Comparison of ENCODE assay signal across 7 mouse cellular contexts in genomic region chr3:58525166-58525565, GRCm38 (mm10). TPM values are rescaled to one million over a fixed set of nuclear protein-coding genes. Genes with fewer than 3 reads are reported as not detected.
DNase-seq lines count a peak whose midpoint lies in the region; TF ChIP-seq lines count a peak whose summit lies in the region.

No protein-coding gene starts in this region.

- H3K79me2 ChIP-seq in liver, adult 2 months (ENCODE audit: control insufficient read depth, insufficient read depth, low read length) = peaks cover 10% of the 10 kb centered on the region; the same call in 1 of the 2 replicates

- H3K4me1 ChIP-seq in liver, adult 2 months (ENCODE audit: control insufficient read depth, insufficient read depth, low read length) = peaks cover 4% of the 10 kb centered on the region
- peaks cover 19% of the 10 kb centered on the region for H3K4me1 ChIP-seq in embryonic facial prominence, embryonic 10.5 days
- peaks cover 23% of the 10 kb centered on the region for H3K4me1 ChIP-seq in midbrain, embryonic 10.5 days

- H3K27ac ChIP-seq in liver, adult 2 months (replicated peaks; ENCODE audit: insufficient read depth, low read depth, low read length) = peak overlapping the region; percentile 89
- H3K27ac ChIP-seq in embryonic facial prominence, embryonic 10.5 days (replicated peaks) = peak overlapping the region; percentile 97
- peak overlapping the region; percentile 96 for H3K27ac ChIP-seq in midbrain, embryonic 10.5 days (replicated peaks)

- H3K9ac ChIP-seq in liver, adult 2 months (ENCODE audit: low read depth, low read length) = peak overlapping the region; percentile 96

- H3K36me3 ChIP-seq in liver, adult 2 months (ENCODE audit: control insufficient read depth, insufficient read depth, low read length) = peaks cover 26% of the 10 kb centered on the region
- peaks cover 38% of the 10 kb centered on the region for H3K36me3 ChIP-seq in embryonic facial prominence, embryonic 10.5 days (replicated peaks)
- peaks cover 38% of the 10 kb centered on the region for H3K36me3 ChIP-seq in midbrain, embryonic 10.5 days

- under 1% methylated on average over 40 of the region's 40 CpGs for WGBS in liver, adult 2 months
- WGBS in embryonic facial prominence, embryonic 10.5 days = under 1% methylated on average over 40 of the region's 40 CpGs
- WGBS in midbrain, embryonic 10.5 days = under 1% methylated on average over 40 of the region's 40 CpGs

- H3K4me3 ChIP-seq in liver, adult 2 months (ENCODE audit: insufficient read depth, low read depth, low read length) = peak overlapping the region; percentile 97
- peak overlapping the region; percentile 99 for H3K4me3 ChIP-seq in embryonic facial prominence, embryonic 10.5 days
- peak overlapping the region; percentile 98 for H3K4me3 ChIP-seq in midbrain, embryonic 10.5 days

- H3K9me3 ChIP-seq in embryonic facial prominence, embryonic 10.5 days = no peaks in the 10 kb centered on the region
- no peaks in the 10 kb centered on the region for H3K9me3 ChIP-seq in midbrain, embryonic 10.5 days (replicated peaks)

- no peak for DNase-seq in liver, adult 2 months (ENCODE audit: extremely low read depth, low read depth, low spot score)
- no peak for DNase-seq in liver
- no peak for DNase-seq in embryonic facial prominence, embryonic 10.5 days (ENCODE audit: low spot score)
- DNase-seq in forelimb bud, embryonic 11.5 days (ENCODE audit: low read depth, low spot score) = peak; percentile 12
- no peak for DNase-seq in midbrain, embryonic 10.5 days (ENCODE audit: low spot score)
- DNase-seq in urinary bladder, postnatal 10 days (ENCODE audit: low spot score) = no peak
- DNase-seq in frontal cortex, postnatal 36 days (ENCODE audit: low spot score in 2 of 2) = no peak

- no peak for TF ChIP-seq CTCF in liver, adult 2 months (IDR thresholded peaks at IDR 0.05; ENCODE audit: low read depth, low read length)

- H3K27me3 ChIP-seq in liver, adult 2 months (ENCODE audit: control insufficient read depth, insufficient read depth, low read length) = no peaks in the 10 kb centered on the region
- H3K27me3 ChIP-seq in embryonic facial prominence, embryonic 10.5 days (replicated peaks; ENCODE audit: low read depth, poor library complexity, severe bottlenecking) = no peaks in the 10 kb centered on the region
- H3K27me3 ChIP-seq in midbrain, embryonic 10.5 days (ENCODE audit: low read depth, poor library complexity, severe bottlenecking) = no peaks in the 10 kb centered on the region

- TF ChIP-seq POLR2A in liver, adult 2 months (IDR thresholded peaks at IDR 0.05; ENCODE audit: extremely low read depth, insufficient read depth, low read length) = no peak

RNA-seq across cellular contexts. Expression of gene Eif2a, which starts 0.5 kb away (rescaled TPM):
- 52.5 and 66.7 TPM in 2 replicates for total RNA-seq in liver, adult 2 months (2014; rRNA removed)
- polyA plus RNA-seq in liver, adult 2 months (2012; rRNA removed) = 5.4 and 5.7 TPM in 2 replicates
- polyA plus RNA-seq in embryonic facial prominence, embryonic 10.5 days (2016; fragmentation: Nextera tagmentation; extraction: Ambion mirVana) = 57.4 and 58.9 TPM in 2 replicates
- polyA plus RNA-seq in midbrain, embryonic 10.5 days (2016; fragmentation: Nextera tagmentation; extraction: Ambion mirVana) = 56.0 and 56.3 TPM in 2 replicates

RNA-seq across cellular contexts. Expression of gene Serp1, which starts 0.5 kb away (rescaled TPM):
- 165 and 177 TPM in 2 replicates for total RNA-seq in liver, adult 2 months (2014; rRNA removed)
- polyA plus RNA-seq in liver, adult 2 months (2012; rRNA removed) = 45.5 and 54.5 TPM in 2 replicates
- polyA plus RNA-seq in embryonic facial prominence, embryonic 10.5 days (2016; fragmentation: Nextera tagmentation; extraction: Ambion mirVana) = 144 and 146 TPM in 2 replicates
- 136 and 143 TPM in 2 replicates for polyA plus RNA-seq in midbrain, embryonic 10.5 days (2016; fragmentation: Nextera tagmentation; extraction: Ambion mirVana)

RNA-seq across cellular contexts. Expression of gene Selenot, which starts 51.3 kb away (rescaled TPM):
- total RNA-seq in liver, adult 2 months (2014; rRNA removed) = 145 and 147 TPM in 2 replicates
- polyA plus RNA-seq in liver, adult 2 months (2012; rRNA removed) = 41.5 and 46.8 TPM in 2 replicates
- 13.5 and 15.4 TPM in 2 replicates for polyA plus RNA-seq in embryonic facial prominence, embryonic 10.5 days (2016; fragmentation: Nextera tagmentation; extraction: Ambion mirVana)
- polyA plus RNA-seq in midbrain, embryonic 10.5 days (2016; fragmentation: Nextera tagmentation; extraction: Ambion mirVana) = 16.5 and 17.1 TPM in 2 replicates
